ENCODE assay signal across 8 mouse cellular contexts in the genomic region with DNA sequence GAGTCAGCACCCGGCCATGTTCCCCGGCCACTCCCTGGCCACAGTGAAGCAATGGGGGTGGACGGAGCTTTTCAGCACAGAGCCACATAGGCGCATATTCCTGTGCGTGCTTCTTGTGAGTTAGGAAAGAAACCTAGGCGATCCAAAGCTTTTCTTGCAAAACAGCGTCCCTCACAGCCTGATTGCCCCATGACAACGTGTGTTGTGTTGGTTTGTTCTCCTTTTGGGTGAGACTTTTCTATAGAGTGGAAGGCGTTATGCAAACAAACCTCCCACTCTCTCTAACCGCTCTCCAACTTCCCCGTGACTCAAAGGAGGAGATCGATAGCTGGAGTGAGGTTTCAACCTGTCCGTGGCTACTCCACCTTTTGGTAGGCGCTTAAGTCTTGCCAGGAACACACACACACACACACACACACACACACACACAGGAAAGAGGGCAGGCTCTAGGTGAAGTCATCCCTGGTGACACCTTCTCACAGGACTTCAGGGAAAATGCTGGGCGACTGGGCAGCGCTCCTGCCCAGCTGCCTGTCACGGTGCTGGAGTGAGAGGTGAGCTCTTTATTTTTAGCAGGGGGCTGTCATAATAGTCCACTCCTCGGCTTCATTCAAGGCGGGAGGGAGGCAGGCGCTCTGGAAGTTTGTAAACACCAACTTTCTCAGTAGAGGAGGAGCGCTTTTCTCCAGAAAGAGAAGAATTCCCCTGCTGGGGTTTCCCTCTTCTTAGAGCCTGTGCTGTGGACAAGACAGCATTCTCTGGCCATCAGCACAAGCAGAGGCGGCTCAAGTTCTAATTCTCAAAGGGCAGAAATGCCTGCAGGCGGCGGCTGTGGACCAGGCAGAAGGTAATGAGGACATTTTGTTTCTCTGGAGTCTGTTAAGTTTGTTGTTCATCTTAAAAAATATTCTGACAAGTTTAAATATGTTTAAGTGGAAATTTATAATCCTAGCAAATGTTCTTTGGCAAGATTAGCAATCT. TPM values are rescaled to one million over a fixed set of nuclear protein-coding genes. Genes with fewer than 3 reads are reported as not detected.
DNase-seq lines count a peak whose midpoint lies in the region; ATAC-seq and TF ChIP-seq lines count a peak whose summit lies in the region.

No protein-coding gene starts in this region.

- TF ChIP-seq CTCF in testis, adult 2 months (IDR thresholded peaks at IDR 0.05; ENCODE audit: control insufficient read depth, insufficient read depth, insufficient replicate concordance, low read depth, low read length): no peak
- no peak for TF ChIP-seq CTCF in lung, embryonic 14.5 days (IDR thresholded peaks at IDR 0.05; ENCODE audit: low read depth)

- no peaks in the 10 kb centered on the region for H3K36me3 ChIP-seq in testis, adult 2 months (ENCODE audit: control insufficient read depth, insufficient read depth, low read length)
- no peaks in the 10 kb centered on the region for H3K36me3 ChIP-seq in intestine, embryonic 14.5 days (ENCODE audit: control insufficient read depth, insufficient read depth, low read length)
- no peaks in the 10 kb centered on the region for H3K36me3 ChIP-seq in lung, embryonic 14.5 days (ENCODE audit: insufficient read depth)

- peak overlapping the region; percentile 7 for H3K27ac ChIP-seq in testis, adult 2 months (ENCODE audit: control insufficient read depth, insufficient read depth, low read depth, low read length)
- no peak overlapping the region for H3K27ac ChIP-seq in intestine, embryonic 14.5 days (ENCODE audit: low read depth)
- no peak overlapping the region for H3K27ac ChIP-seq in lung, embryonic 14.5 days (ENCODE audit: low read depth)

- no peak for TF ChIP-seq POLR2A in testis, adult 2 months (IDR thresholded peaks at IDR 0.05; ENCODE audit: control insufficient read depth, low read depth, low read length)

- H3K4me1 ChIP-seq in testis, adult 2 months (ENCODE audit: control insufficient read depth, insufficient read depth, low read length): no peaks in the 10 kb centered on the region
- H3K4me1 ChIP-seq in intestine, embryonic 14.5 days (replicated peaks; ENCODE audit: control insufficient read depth, insufficient read depth, low read length): no peaks in the 10 kb centered on the region
- H3K4me1 ChIP-seq in lung, embryonic 14.5 days (ENCODE audit: insufficient read depth): 0 out of 2 replicates have a peak, but pooled peaks cover 4% of the 10 kb centered on the region

- no peak for DNase-seq in testis, postnatal 10 days (ENCODE audit: low spot score)
- peak; percentile 75 for DNase-seq in fat pad, adult 2 months (ENCODE audit: extremely low read depth, low read depth, low spot score)
- DNase-seq in intestine, embryonic 14.5 days (ENCODE audit: low spot score): no peak
- peak; percentile 35 for DNase-seq in lung, embryonic 14.5 days
- DNase-seq in thymus, adult 18-20 months: no peak
- DNase-seq in left cerebral cortex, adult 8-10 months (ENCODE audit: low spot score in 2 of 2): no peak
- no peak for DNase-seq in spleen, adult 12 weeks (ENCODE audit: low spot score)

- H3K4me2 ChIP-seq in intestine, embryonic 14.5 days (ENCODE audit: low read length): peak overlapping the region; percentile 40
- peak overlapping the region; percentile 52 for H3K4me2 ChIP-seq in lung, embryonic 14.5 days

- no peaks in the 10 kb centered on the region for H3K9me3 ChIP-seq in intestine, embryonic 14.5 days (ENCODE audit: control insufficient read depth, low read length)
- H3K9me3 ChIP-seq in lung, embryonic 14.5 days (ENCODE audit: low read depth, low read length): no peaks in the 10 kb centered on the region

- H3K27me3 ChIP-seq in testis, adult 2 months (ENCODE audit: control insufficient read depth, insufficient read depth, low read length): no peaks in the 10 kb centered on the region
- H3K27me3 ChIP-seq in intestine, embryonic 14.5 days (replicated peaks; ENCODE audit: control insufficient read depth, insufficient read depth, low read length): no peaks in the 10 kb centered on the region
- no peaks in the 10 kb centered on the region for H3K27me3 ChIP-seq in lung, embryonic 14.5 days (ENCODE audit: insufficient read depth, low read length)

- no peak overlapping the region for H3K9ac ChIP-seq in intestine, embryonic 14.5 days (ENCODE audit: low read length)
- H3K9ac ChIP-seq in lung, embryonic 14.5 days: peak overlapping the region; percentile 34

- WGBS in intestine, embryonic 14.5 days: 31% methylated on average over 24 of the region's 24 CpGs
- 22% methylated on average over 24 of the region's 24 CpGs for WGBS in lung, embryonic 14.5 days

- ATAC-seq in intestine, embryonic 14.5 days (replicated peaks; ENCODE audit: low FRiP score, low TSS enrichment, low read depth): peak; percentile 70; the same call in 1 of the 2 replicates
- ATAC-seq in lung, embryonic 14.5 days (ENCODE audit: insufficient read depth): peak; percentile 69; the same call in 1 of the 2 replicates

- H3K4me3 ChIP-seq in testis, adult 2 months (ENCODE audit: control insufficient read depth, low read depth, low read length): no peak overlapping the region
- peak overlapping the region; percentile 16 for H3K4me3 ChIP-seq in intestine, embryonic 14.5 days (ENCODE audit: low read depth, low read length)
- H3K4me3 ChIP-seq in lung, embryonic 14.5 days (ENCODE audit: low read depth, low read length): peak overlapping the region; percentile 15; the same call in 1 of the 2 replicates

RNA-seq across cellular contexts. Expression of gene Zfp622, which starts 43.5 kb away (rescaled TPM):
- 6.5 and 6.8 TPM in 2 replicates for polyA plus RNA-seq in testis, adult 2 months (2012; rRNA removed)
- polyA plus RNA-seq in intestine, embryonic 14.5 days (2014; fragmentation: Nextera tagmentation; extraction: Ambion mirVana): 30.4 and 31.5 TPM in 2 replicates
- polyA plus RNA-seq in lung, embryonic 14.5 days (2014; fragmentation: Nextera tagmentation; extraction: Ambion mirVana): 26.2 and 28.4 TPM in 2 replicates
- total RNA-seq in left cerebral cortex, adult 8-10 months (2022): 10 to 100 TPM; 44.8 to 58.8 (median 49.7) TPM

Comparison
In these comparisons a context has a peak if more than half of its experiments do, and no peak if none do; other contexts are left out.
1. DNase-seq: peak in fat pad, adult 2 months (single experiment) and lung, embryonic 14.5 days (single experiment); none in testis, postnatal 10 days (single experiment), intestine, embryonic 14.5 days (single experiment), thymus, adult 18-20 months (0 of 2), left cerebral cortex, adult 8-10 months (0 of 2) and spleen, adult 12 weeks (single experiment).